Mouse (Mus musculus): Measurements from ENCODE around the gene Trim17.

Trim17 gene

DNA sequence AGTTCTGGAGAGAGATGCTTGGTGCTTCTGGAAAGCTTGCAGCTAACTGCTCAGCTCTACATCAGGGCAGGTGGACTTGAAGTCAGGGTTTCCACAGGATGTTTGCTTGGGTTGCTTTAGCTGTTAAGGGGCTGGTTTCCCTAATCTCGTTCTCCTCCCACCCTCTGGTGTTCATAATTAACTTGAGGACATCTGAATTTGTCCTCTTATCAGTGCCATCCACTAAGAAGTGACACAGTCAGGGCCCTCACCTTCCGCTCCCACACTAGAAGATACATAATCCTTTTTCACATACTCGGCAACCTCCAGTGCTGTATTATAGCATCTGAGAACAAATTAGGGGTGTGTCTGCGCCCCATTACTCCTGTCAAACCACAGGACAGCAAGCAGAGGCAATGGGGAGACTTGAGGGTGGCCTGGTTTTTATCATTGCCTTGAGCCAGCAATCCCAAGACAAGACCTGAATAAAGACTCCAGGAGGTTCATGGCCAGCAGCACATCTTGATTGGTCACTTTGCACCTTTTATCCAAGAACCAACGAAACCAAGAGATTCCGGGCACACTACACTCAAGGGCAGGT lies 38.7 kb downstream of the Trim17 start:
- DNase-seq = no peak

- DNase-seq = peak; percentile 73 to 81
Measured at GRCm38 (mm10) chr11:58994337-58994826, 39.9 kb downstream of the Trim17 start.

DNA sequence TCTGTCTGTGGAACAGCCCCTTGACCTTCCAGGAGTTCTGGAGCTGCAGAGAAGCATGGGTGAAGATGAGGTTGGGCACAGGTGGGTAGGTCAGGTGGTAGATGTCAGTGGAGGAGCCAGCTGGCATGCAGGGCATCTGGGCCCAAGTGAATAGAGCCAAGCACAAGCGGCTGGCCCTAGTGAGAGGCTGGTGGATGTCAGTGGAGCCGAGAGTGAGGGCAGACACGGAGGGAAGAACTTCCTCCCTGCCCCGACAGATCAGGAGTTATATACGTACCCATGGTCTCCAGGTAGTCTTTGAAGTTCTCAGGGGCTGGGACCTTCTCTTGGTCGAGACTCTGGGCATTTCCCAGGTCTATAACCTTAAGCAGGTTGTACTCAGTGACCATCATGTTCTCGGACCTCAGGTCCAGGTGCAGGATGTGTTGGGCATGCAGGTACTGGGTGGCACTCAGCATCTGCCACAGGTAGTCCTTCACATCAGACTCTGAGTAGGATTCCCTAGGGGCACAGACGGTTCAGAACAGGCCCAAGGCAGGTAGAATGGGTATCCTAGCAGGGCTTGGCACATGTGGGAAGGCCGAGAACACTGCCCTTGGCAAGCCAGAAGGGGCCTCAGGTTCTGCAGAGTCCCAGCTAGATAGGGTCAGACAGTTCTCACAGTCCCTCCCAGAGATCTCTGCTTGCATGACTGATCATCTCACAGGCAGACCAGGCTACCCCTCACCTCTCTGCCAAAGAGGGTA lies 40.7 kb downstream of the Trim17 start:
- no peak for DNase-seq

- DNase-seq = no peak
Measured at GRCm38 (mm10) chr11:58995807-58996370, 41.4 kb downstream of the Trim17 start.

GRCm38 (mm10) chr11:58997541-58997940 lies 43.1 kb downstream of the Trim17 start:
- no peak for DNase-seq

- no peak for DNase-seq
Measured at GRCm38 (mm10) chr11:58999158-58999557, 44.7 kb downstream of the Trim17 start.

- DNase-seq = no peak
Measured at GRCm38 (mm10) chr11:58999830-59000229, 45.3 kb downstream of the Trim17 start.

GRCm38 (mm10) chr11:59000635-59001034 lies 46.1 kb downstream of the Trim17 start:
- DNase-seq = no peak

- no peak for DNase-seq
Measured at GRCm38 (mm10) chr11:59002327-59003079, 48.0 kb downstream of the Trim17 start.

DNA sequence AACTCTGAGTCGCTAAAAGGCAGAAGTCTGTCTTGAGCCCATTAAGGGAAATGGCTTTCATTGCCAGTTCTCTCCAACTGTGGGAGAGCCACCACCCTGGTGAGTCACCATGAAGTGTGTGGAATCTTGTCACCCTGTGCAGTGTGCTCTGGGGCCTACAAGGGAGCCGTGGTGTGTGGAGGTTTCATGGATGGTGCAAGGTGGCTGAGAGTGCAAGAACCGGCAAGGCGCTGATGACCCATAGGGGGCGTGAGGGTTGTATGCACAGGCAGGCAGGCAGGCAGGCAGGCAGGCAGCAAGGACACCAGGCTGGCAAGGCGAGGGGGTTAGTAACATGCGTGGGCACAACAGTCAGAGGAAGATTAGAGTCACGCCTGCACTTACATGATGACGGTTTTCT lies 60.6 kb downstream of the Trim17 start:
- DNase-seq = peak in 1 of 2 experiments; percentile 64

Measured in kidney, postnatal 36 days (tissue).